Mouse (Mus musculus) stomach, embryonic 16.5 days (tissue): Measurements from ENCODE around the gene App. TPM values are rescaled to one million over a fixed set of nuclear protein-coding genes. Genes with fewer than 3 reads are reported as not detected.
A peak's percentile ranks its signal among the peaks of the same experiment; 100 is the strongest.

ENCODE experiments used
- ATAC-seq: fragments of 200-750 bp; cut with Nextera tagmentation; 2 replicates; pipeline ENCODE4 v1.8.0; 2017; ENCODE audit warnings: moderate number of reproducible peaks, moderate TSS enrichment; ENCODE audit not compliant: insufficient read depth, low FRiP score
- H3K27ac ChIP-seq: fragments of 300-500 bp; sonication (generic); 2 replicates; pipeline ENCODE4 v1.5.1; 2014; ENCODE audit warnings: low read length
- H3K27me3 ChIP-seq: fragments of 300-500 bp; sonication (generic); 2 replicates; pipeline ENCODE4 v1.6.1; 2014; ENCODE audit warnings: low read length, control low read depth, mixed read lengths; ENCODE audit not compliant: control insufficient read depth, insufficient read depth
- H3K36me3 ChIP-seq: fragments of 300-500 bp; sonication (generic); 2 replicates; pipeline ENCODE4 v1.6.1; 2014; ENCODE audit warnings: low read length; ENCODE audit not compliant: control insufficient read depth, insufficient read depth
- H3K4me1 ChIP-seq: fragments of 300-500 bp; sonication (generic); 2 replicates; pipeline ENCODE4 v1.6.1; 2014; ENCODE audit warnings: low read length, control low read depth, mixed read lengths; ENCODE audit not compliant: control insufficient read depth, insufficient read depth
- H3K4me2 ChIP-seq: fragments of 300-500 bp; sonication (generic); 2 replicates; pipeline ENCODE4 v1.6.1; 2014; ENCODE audit warnings: low read depth, low read length, mixed read lengths
- H3K4me3 ChIP-seq: fragments of 300-500 bp; sonication (generic); replicated peaks from 2 replicates; pipeline ENCODE4 v1.5.1; 2014; ENCODE audit warnings: mild to moderate bottlenecking, low read length
- H3K9ac ChIP-seq: fragments of 300-500 bp; sonication (generic); 2 replicates; pipeline ENCODE4 v1.6.1; 2014; ENCODE audit warnings: low read length
- H3K9me3 ChIP-seq: fragments of 300-500 bp; sonication (generic); replicated peaks from 2 replicates; pipeline ENCODE4 v1.6.1; 2016; ENCODE audit warnings: low read length, control low read depth; ENCODE audit not compliant: control insufficient read depth
- WGBS: fragments of 180-500 bp; shearing (Covaris S2); extraction: QIAGEN DNeasy Blood & Tissue Kit; methylation state at CpG from one replicate; pipeline ENCODE4 v1.1.7; 2014; 5-methylcytosine and 5-hydroxymethylcytosine counted together
- polyA plus RNA-seq: library from polyadenylated mRNA; unstranded; fragments of >200 nt; fragmentation: Nextera tagmentation; extraction: Ambion mirVana; gene quantifications from 2 replicates; pipeline ENCODE4 v1.2.1, GENCODE M21; 2015

App gene
- polyA plus RNA-seq, 1 experiment from 2014 or later: 198 TPM

DNA sequence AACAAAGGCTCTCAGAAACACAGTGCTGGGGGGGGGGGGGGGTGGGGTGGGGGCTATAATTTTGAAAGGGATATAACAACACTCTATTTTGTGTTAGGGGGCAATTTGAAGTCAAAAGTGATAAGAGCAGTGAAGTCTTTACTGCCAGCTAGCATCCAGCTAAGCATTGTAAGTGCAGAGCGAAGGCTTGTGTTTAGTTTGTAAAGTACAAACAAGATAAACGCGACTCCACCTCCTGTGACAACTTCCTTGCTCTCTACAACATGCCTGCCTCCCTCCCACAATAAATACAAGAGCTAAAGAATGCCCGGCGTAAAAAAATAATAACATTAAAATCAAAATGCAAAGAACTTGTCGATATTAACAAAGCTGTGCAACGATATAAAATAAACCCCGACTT is 40.5 kb downstream of the App start:
- Histone ChIP-seq H3K4me2 (peak overlapping the region; percentile 44), H3K27me3 (no peaks in the 10 kb centered on the region), H3K27ac (peak overlapping the region; percentile 95), H3K9ac (no peak overlapping the region), H3K4me3 (peak overlapping the region; percentile 35), H3K9me3 (no peaks in the 10 kb centered on the region), H3K36me3 (no peaks in the 10 kb centered on the region), H3K4me1 (peaks cover 39% of the 10 kb centered on the region)
- 37% methylated on average over 8 of the region's 8 CpGs for WGBS
- peak; percentile 56; the same call in 1 of the 2 replicates for ATAC-seq

DNA sequence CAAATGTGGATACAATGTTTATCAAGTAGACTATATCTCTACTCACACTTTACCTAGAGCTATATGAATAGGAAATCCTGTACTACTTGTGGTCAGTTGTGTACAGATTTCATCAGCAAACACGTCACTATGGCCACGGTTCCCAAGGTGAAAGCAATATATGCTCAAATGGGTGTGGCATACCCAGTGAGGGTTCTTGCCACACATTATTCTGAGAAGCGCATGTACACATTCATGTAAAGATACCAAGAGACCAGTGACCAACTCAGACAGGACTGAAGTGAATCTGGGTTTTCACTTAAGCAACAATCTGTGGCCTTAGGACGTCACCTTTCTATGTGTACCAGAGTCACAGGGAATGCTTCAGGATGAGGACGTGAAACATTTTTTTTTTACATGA is 41.4 kb downstream of the App start:
- H3K9me3 ChIP-seq: no peaks in the 10 kb centered on the region
- H3K4me2 ChIP-seq: peak overlapping the region; percentile 44
- H3K9ac ChIP-seq: no peak overlapping the region
- H3K36me3 ChIP-seq: no peaks in the 10 kb centered on the region
- H3K4me3 ChIP-seq: no peak overlapping the region
- ATAC-seq: peak; percentile 34; the same call in 1 of the 2 replicates
- 58% methylated on average over 5 of the region's 5 CpGs for WGBS
- peak overlapping the region; percentile 95 for H3K27ac ChIP-seq
- H3K4me1 ChIP-seq: peaks cover 41% of the 10 kb centered on the region
- H3K27me3 ChIP-seq: no peaks in the 10 kb centered on the region

DNA sequence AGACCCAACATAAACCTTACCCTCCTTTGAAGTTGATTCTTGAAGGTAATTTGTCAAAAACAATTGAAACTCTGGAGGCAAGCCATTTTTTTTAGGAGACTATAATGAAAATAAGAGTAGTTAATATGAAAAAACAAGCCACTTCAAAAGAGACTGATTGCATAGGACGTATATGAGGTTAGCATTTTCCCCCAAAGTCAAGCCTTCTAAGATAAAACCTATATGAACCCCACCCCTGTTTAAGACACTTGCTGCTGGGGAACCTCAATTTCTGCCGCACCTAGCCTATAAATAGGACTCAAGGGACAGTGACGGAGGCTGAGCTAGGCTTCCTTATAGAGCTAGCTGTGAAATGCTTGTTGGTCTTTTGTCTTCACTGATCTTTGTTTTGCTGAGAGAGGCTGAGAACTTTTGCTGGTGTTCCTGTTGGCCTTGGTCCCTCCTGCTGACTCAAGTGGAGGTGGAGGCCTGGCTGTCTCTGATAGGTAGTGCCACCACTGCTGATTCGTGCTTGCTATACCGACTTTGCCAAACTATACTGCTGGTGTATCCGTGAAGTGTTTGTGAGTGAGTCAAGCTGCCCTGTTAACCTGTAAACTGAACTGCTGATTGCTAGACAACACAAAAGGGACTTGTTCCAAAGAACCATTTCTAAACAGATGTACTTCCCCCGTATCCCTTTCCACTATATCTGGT is 42.6 kb downstream of the App start:
- H3K27me3 ChIP-seq: no peaks in the 10 kb centered on the region
- H3K4me2 ChIP-seq: no peak overlapping the region
- H3K9me3 ChIP-seq: no peaks in the 10 kb centered on the region
- no peaks in the 10 kb centered on the region for H3K36me3 ChIP-seq
- peak overlapping the region; percentile 26; the same call in 1 of the 2 replicates for H3K27ac ChIP-seq
- no peak for ATAC-seq
- WGBS: 85% methylated on average over 7 of the region's 7 CpGs
- H3K9ac ChIP-seq: no peak overlapping the region
- H3K4me1 ChIP-seq: peaks cover 41% of the 10 kb centered on the region
- H3K4me3 ChIP-seq: no peak overlapping the region

DNA sequence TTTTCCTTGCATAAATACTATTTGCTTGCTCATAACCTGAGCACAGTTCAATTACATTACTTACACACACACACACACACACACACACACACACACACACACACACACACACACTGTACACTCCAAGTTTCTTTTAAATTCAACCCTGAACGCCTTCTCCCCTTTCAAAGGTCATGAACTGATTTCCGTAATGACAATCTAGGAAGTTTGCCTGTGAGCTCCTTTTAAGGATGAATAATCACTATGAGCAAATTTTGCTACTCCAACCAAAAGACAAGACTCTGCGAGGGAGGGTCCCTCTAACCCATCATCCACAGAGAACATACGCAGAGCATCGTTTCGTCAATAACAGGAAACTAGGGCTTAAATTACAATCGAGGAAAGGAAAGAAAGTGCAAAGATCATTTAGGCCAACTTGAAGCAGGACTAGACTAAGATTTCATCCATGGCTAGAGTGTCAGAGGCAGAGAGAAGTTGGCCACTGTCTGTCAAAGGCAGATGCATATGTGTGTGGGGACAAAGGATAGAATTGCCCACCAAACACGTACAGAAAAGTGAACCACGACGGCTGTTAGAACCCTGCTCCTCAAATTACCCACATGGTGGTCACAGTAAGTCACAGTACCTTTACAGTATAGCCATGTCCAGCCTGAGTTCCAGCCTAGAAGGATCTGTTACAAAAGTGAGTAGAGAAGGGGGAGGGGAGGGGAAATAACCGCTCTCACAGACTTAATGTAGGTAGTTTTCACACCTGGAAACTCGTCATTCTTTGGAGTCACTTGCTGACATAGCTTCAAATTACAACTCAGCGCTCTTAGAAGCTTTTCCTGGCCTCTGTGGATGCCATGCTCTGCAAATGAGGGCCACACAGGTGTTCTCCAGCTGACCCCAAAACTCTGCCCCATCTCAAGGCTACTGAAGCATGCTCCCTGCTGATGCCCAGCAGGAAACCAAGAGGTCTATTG is 44.6 kb downstream of the App start:
- Histone ChIP-seq H3K27me3 (no peaks in the 10 kb centered on the region), H3K36me3 (no peaks in the 10 kb centered on the region), H3K9ac (no peak overlapping the region), H3K27ac (peak overlapping the region; percentile 79), H3K4me2 (no peak overlapping the region), H3K4me3 (no peak overlapping the region), H3K9me3 (no peaks in the 10 kb centered on the region), H3K4me1 (peaks cover 34% of the 10 kb centered on the region)
- WGBS: 22% methylated on average over 13 of the region's 13 CpGs
- no peak for ATAC-seq

DNA sequence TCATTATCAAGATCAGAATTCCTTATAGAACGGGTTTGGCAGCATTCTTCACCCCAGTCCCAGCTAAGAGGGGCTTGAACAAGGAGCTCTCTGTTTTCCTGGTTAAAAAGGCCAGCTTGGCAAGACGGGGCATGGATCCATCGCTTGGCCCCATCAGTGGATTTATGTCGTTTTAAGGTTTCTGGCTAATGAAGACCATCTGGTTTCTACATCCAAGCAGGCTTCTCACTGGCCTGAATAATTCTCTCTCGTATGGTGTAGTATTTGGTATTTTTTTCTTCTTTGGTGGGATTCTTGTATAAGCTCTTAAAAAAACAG is 45.3 kb downstream of the App start:
- Histone ChIP-seq H3K27me3 (no peaks in the 10 kb centered on the region), H3K36me3 (no peaks in the 10 kb centered on the region), H3K27ac (peak overlapping the region; percentile 79), H3K4me2 (no peak overlapping the region), H3K9ac (no peak overlapping the region), H3K4me3 (no peak overlapping the region), H3K9me3 (no peaks in the 10 kb centered on the region), H3K4me1 (peaks cover 28% of the 10 kb centered on the region)
- WGBS: 14% methylated on average over 5 of the region's 5 CpGs
- peak; percentile 57 for ATAC-seq

DNA sequence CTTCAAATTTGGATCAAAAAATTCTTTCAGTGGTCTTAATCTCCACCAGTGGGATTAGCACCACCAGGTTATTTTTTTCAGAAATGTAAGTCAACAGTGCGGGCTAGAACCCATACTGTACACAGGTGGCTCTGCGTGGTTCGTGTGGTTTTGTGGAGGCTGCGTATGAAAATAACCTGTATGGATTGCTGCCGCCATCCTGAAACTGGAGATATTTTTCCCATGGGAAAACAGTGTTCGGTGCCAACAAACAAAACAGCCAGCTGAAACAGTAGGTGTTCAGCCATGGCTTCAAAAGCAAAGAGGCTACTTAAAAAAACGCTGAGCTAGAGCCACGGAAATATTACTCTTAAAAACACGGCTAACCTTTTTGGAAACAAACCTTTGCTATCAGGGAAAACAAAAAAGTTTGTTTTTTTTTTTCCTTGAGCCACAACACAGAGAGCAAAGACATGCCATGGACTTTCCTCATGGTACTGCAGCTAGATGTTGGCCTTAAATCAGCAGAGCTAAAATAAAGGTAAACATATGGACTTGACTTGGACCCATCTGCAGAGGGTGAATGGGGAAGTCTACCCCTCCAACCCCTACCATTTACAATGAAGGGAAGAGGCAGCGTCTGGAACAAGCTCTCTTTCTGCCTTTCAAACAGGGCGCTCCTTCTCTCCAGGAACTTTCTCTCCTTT is 45.8 kb downstream of the App start:
- Histone ChIP-seq H3K4me3 (no peak overlapping the region), H3K9me3 (no peaks in the 10 kb centered on the region), H3K36me3 (no peaks in the 10 kb centered on the region), H3K27me3 (no peaks in the 10 kb centered on the region), H3K9ac (no peak overlapping the region), H3K4me2 (no peak overlapping the region), H3K27ac (peak overlapping the region; percentile 79), H3K4me1 (peaks cover 24% of the 10 kb centered on the region)
- no peak for ATAC-seq
- WGBS: 65% methylated on average over 11 of the region's 11 CpGs

DNA sequence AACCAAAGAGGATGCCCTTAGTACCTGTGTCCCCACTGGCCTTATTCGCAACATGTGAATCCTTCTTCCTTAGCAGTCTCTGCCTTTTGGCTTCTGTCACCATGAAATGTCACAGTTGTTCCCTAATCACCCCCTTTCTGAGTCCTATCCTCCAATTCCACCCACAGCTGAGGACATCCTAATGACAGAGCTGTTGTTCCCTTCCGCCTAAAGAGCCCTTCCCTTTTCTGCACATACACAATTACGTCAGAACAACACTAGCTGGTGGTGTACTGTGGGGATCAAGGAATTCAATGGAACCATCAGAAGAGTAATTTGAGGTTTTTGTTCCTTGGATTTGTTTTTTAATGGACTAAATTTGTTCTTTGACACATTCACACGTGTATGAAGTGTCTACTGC is 48.9 kb downstream of the App start:
- Histone ChIP-seq H3K4me2 (no peak overlapping the region), H3K36me3 (no peaks in the 10 kb centered on the region), H3K27ac (no peak overlapping the region), H3K4me3 (no peak overlapping the region), H3K9ac (no peak overlapping the region), H3K4me1 (peaks cover 16% of the 10 kb centered on the region; the same call in 1 of the 2 replicates), H3K9me3 (no peaks in the 10 kb centered on the region), H3K27me3 (no peaks in the 10 kb centered on the region)
- ATAC-seq: no peak
- 83% methylated on average over 4 of the region's 4 CpGs for WGBS

DNA sequence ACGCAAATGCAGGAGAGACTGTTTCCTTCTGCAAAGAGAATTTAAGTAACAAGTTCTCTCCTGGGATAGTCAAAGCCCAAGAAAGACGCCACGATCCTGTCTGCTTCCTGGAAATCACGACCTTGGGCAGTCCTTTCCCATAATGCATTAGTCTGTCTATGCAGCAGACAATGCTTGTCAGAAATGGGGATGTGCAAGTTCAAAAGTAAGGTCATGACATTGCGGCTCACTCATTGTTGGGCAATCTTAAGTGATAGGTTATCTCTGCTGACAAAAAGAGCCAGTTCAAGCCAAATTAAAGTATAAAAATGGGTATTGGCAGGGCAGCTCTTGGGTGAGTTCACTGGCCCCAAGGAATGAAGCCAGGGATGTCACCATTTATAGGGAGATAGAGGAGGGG is 51.6 kb downstream of the App start:
- H3K4me1 ChIP-seq: no peaks in the 10 kb centered on the region
- 0 out of 2 replicates have a peak, but pooled peaks cover 8% of the 10 kb centered on the region for H3K36me3 ChIP-seq
- no peak overlapping the region for H3K9ac ChIP-seq
- 75% methylated on average over 5 of the region's 5 CpGs for WGBS
- ATAC-seq: no peak
- no peak overlapping the region for H3K4me2 ChIP-seq
- no peaks in the 10 kb centered on the region for H3K9me3 ChIP-seq
- no peaks in the 10 kb centered on the region for H3K27me3 ChIP-seq
- no peak overlapping the region for H3K4me3 ChIP-seq
- no peak overlapping the region for H3K27ac ChIP-seq

DNA sequence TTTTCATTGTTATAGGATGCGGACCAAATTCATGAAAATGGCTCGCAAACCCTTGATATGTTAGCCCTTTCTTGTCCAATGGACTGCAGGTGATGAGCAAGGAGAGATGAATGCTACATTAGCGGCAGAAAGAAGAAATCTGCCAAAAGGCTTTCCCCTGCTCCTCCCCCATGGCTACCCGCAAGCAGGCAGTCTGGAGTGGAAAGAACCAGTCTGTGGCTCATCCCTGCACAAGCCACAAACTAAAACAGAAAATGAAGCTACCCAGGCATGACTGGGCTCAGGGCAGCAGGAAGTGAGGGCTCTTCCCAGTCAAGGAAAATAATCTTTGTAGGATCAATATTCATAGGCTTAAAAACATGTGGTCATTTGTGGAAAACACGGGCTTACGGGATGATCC is 54.6 kb downstream of the App start:
- Histone ChIP-seq H3K36me3 (0 out of 2 replicates have a peak, but pooled peaks cover 8% of the 10 kb centered on the region), H3K4me1 (no peaks in the 10 kb centered on the region), H3K4me3 (no peak overlapping the region), H3K9me3 (no peaks in the 10 kb centered on the region), H3K27ac (no peak overlapping the region), H3K27me3 (no peaks in the 10 kb centered on the region), H3K9ac (no peak overlapping the region), H3K4me2 (no peak overlapping the region)
- no peak for ATAC-seq
- 94% methylated on average over 6 of the region's 6 CpGs for WGBS
